Mouse (Mus musculus) hindbrain, embryonic 13.5 days (tissue): Measurements from ENCODE around the gene Fam107b. TPM values are rescaled to one million over a fixed set of nuclear protein-coding genes. Genes with fewer than 3 reads are reported as not detected.

Source experiments
- ATAC-seq: fragments of 200-750 bp; cut with Nextera tagmentation; 2 replicates; pipeline ENCODE4 v1.8.0; 2017; ENCODE audit warnings: moderate TSS enrichment; ENCODE audit not compliant: low FRiP score
- H3K27ac ChIP-seq: fragments of 300-500 bp; sonication (generic); 2 replicates; pipeline ENCODE4 v1.5.1; 2015; ENCODE audit warnings: inconsistent platforms, mild to moderate bottlenecking, moderate library complexity
- H3K27me3 ChIP-seq: fragments of 300-500 bp; sonication (generic); 2 replicates; pipeline ENCODE4 v1.6.1; 2015; ENCODE audit warnings: mild to moderate bottlenecking, inconsistent platforms
- H3K36me3 ChIP-seq: fragments of 300-500 bp; sonication (generic); 2 replicates; pipeline ENCODE4 v1.6.1; 2015; ENCODE audit warnings: mild to moderate bottlenecking, inconsistent platforms
- H3K4me1 ChIP-seq: fragments of 300-500 bp; sonication (generic); replicated peaks from 2 replicates; pipeline ENCODE4 v1.6.1; 2015; ENCODE audit warnings: inconsistent platforms
- H3K4me2 ChIP-seq: fragments of 300-500 bp; sonication (generic); 2 replicates; pipeline ENCODE4 v1.6.1; 2015; ENCODE audit warnings: inconsistent platforms, mild to moderate bottlenecking, moderate library complexity
- H3K4me3 ChIP-seq: fragments of 300-500 bp; sonication (generic); 2 replicates; pipeline ENCODE4 v1.5.1; 2015; ENCODE audit warnings: mild to moderate bottlenecking, inconsistent platforms
- H3K9ac ChIP-seq: fragments of 300-500 bp; sonication (generic); 2 replicates; pipeline ENCODE4 v1.6.1; 2015; ENCODE audit warnings: mild to moderate bottlenecking, inconsistent platforms
- H3K9me3 ChIP-seq: fragments of 300-500 bp; sonication (generic); 2 replicates; pipeline ENCODE4 v1.6.1; 2016; ENCODE audit warnings: inconsistent platforms
- WGBS: fragments of 180-500 bp; shearing (Covaris S2); methylation state at CpG from one replicate; pipeline ENCODE4 v1.1.7; 2015; 5-methylcytosine and 5-hydroxymethylcytosine counted together
- polyA plus RNA-seq: library from polyadenylated mRNA; unstranded; fragments of >200 nt; fragmentation: Nextera tagmentation; extraction: Ambion mirVana; gene quantifications from 2 replicates; pipeline ENCODE4 v1.2.1, GENCODE M21; 2015

Fam107b gene
- polyA plus RNA-seq, 1 experiment from 2014 or later = 37.5 TPM

DNA sequence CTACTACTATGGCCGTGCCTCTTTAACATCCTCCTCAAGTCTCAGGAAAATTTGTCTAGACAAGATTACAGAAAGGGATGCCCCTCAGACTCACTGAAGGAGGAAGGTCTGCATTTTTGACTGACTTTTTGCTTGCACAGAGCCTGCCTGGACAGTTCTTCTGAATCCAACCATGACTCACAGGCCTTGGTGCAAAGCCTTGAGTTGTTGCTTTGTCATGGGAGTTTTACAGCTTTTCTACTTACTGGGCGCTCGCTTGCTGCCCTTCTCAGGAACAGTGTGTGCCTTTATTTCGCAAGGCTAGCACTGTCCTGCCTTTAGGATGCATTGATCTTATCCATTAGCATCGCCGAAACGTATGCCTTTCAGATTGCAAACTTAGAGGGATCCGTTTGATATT lies 215.3 kb downstream of the Fam107b start:
- Histone ChIP-seq H3K4me1 (no peaks in the 10 kb centered on the region), H3K9me3 (no peaks in the 10 kb centered on the region), H3K27ac (no peak overlapping the region), H3K36me3 (peaks cover 17% of the 10 kb centered on the region), H3K9ac (no peak overlapping the region), H3K4me3 (no peak overlapping the region), H3K4me2 (no peak overlapping the region), H3K27me3 (no peaks in the 10 kb centered on the region)
- ATAC-seq = no peak
- 91% methylated on average over 8 of the region's 8 CpGs for WGBS

- Histone ChIP-seq H3K36me3 (no peaks in the 10 kb centered on the region), H3K9ac (no peak overlapping the region), H3K4me1 (no peaks in the 10 kb centered on the region), H3K27ac (no peak overlapping the region), H3K27me3 (no peaks in the 10 kb centered on the region), H3K9me3 (no peaks in the 10 kb centered on the region), H3K4me2 (no peak overlapping the region), H3K4me3 (no peak overlapping the region)
- no peak for ATAC-seq
Measured at GRCm38 (mm10) chr2:3787752-3788423, 217.6 kb downstream of the Fam107b start.

- no peak overlapping the region for H3K4me2 ChIP-seq
- 89% methylated on average over 3 of the region's 3 CpGs for WGBS
- no peaks in the 10 kb centered on the region for H3K4me1 ChIP-seq
- H3K27me3 ChIP-seq = no peaks in the 10 kb centered on the region
- no peak for ATAC-seq
- no peaks in the 10 kb centered on the region for H3K9me3 ChIP-seq
- H3K27ac ChIP-seq = no peak overlapping the region
- H3K36me3 ChIP-seq = no peaks in the 10 kb centered on the region
- H3K4me3 ChIP-seq = no peak overlapping the region
- H3K9ac ChIP-seq = no peak overlapping the region
Measured at GRCm38 (mm10) chr2:3788424-3788786, 218.1 kb downstream of the Fam107b start.

- no peak overlapping the region for H3K4me2 ChIP-seq
- H3K36me3 ChIP-seq = no peaks in the 10 kb centered on the region
- peaks cover 4% of the 10 kb centered on the region for H3K4me1 ChIP-seq
- H3K4me3 ChIP-seq = no peak overlapping the region
- WGBS = 75% methylated on average over 5 of the region's 5 CpGs
- peaks cover 2% of the 10 kb centered on the region; the same call in 1 of the 2 replicates for H3K27me3 ChIP-seq
- H3K9ac ChIP-seq = no peak overlapping the region
- no peak for ATAC-seq
- H3K27ac ChIP-seq = no peak overlapping the region
- no peaks in the 10 kb centered on the region for H3K9me3 ChIP-seq
Measured at GRCm38 (mm10) chr2:3796543-3796942, 226.3 kb downstream of the Fam107b start.

GRCm38 (mm10) chr2:3799767-3800554 lies 229.7 kb downstream of the Fam107b start:
- Histone ChIP-seq H3K4me3 (peak overlapping the region; percentile 27), H3K4me1 (peaks cover 4% of the 10 kb centered on the region), H3K36me3 (no peaks in the 10 kb centered on the region), H3K9me3 (no peaks in the 10 kb centered on the region), H3K27me3 (peaks cover 2% of the 10 kb centered on the region; the same call in 1 of the 2 replicates), H3K4me2 (peak overlapping the region; percentile 56), H3K27ac (no peak overlapping the region), H3K9ac (peak overlapping the region; percentile 35; the same call in 1 of the 2 replicates)
- 16% methylated on average over 18 of the region's 18 CpGs for WGBS
- peak; percentile 74 for ATAC-seq

DNA sequence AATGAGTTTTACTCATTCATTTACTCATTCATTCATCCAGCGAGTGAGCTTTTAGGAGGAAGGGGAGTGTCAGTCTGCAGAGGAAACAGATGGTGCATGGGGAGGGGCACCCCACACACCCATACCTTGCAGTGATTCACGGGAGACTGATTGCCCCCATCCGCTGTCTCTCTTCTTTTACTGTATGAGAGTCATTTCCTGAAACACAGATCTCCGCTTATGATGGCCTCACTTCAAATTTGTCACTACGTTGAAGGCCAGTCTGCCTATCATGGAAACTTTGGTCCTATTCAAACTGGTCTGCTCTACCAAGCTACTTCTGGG lies 230.2 kb downstream of the Fam107b start:
- no peak overlapping the region for H3K4me3 ChIP-seq
- no peak overlapping the region for H3K4me2 ChIP-seq
- no peak for ATAC-seq
- H3K36me3 ChIP-seq = no peaks in the 10 kb centered on the region
- H3K9me3 ChIP-seq = no peaks in the 10 kb centered on the region
- peaks cover 4% of the 10 kb centered on the region for H3K4me1 ChIP-seq
- H3K27ac ChIP-seq = no peak overlapping the region
- H3K9ac ChIP-seq = no peak overlapping the region
- WGBS = 53% methylated on average over 5 of the region's 5 CpGs
- peaks cover 2% of the 10 kb centered on the region; the same call in 1 of the 2 replicates for H3K27me3 ChIP-seq

- no peak overlapping the region for H3K27ac ChIP-seq
- ATAC-seq = no peak
- 62% methylated on average over 6 of the region's 6 CpGs for WGBS
Measured at GRCm38 (mm10) chr2:3805742-3806141, 235.5 kb downstream of the Fam107b start.

DNA sequence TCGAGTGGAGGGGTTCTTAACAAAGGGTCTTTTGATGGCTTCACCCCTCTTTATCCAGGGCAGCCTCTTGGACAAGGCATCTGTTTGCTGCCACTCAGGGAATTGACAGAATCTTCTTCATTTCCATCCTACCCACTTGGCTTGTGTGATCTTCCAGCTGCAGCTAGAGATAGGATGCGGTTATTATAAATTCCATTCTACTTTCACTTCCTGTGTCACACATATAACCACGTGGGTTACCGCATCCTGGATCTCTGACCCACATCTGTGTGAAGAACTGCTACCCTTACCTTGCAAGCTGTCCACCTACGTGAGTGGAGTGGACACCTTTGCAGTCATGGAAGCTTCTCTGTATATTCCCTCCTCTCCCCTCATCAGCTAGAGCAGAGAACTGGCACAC lies 240.0 kb downstream of the Fam107b start:
- WGBS = 70% methylated on average over 5 of the region's 5 CpGs
- Histone ChIP-seq H3K36me3 (no peaks in the 10 kb centered on the region), H3K4me1 (peaks cover 2% of the 10 kb centered on the region; the same call in 1 of the 2 replicates), H3K9me3 (no peaks in the 10 kb centered on the region), H3K27me3 (no peaks in the 10 kb centered on the region), H3K9ac (no peak overlapping the region), H3K27ac (no peak overlapping the region), H3K4me3 (no peak overlapping the region), H3K4me2 (no peak overlapping the region)
- no peak for ATAC-seq

More at GRCm38 (mm10) chr2:3805742-3806141, 235.5 kb downstream of the Fam107b start:
- no peaks in the 10 kb centered on the region for H3K9me3 ChIP-seq
- H3K27me3 ChIP-seq = no peaks in the 10 kb centered on the region
- H3K36me3 ChIP-seq = no peaks in the 10 kb centered on the region
- H3K4me1 ChIP-seq = peaks cover 2% of the 10 kb centered on the region; the same call in 1 of the 2 replicates
- H3K4me3 ChIP-seq = no peak overlapping the region
- H3K4me2 ChIP-seq = no peak overlapping the region
- no peak overlapping the region for H3K9ac ChIP-seq

- Histone ChIP-seq H3K4me2 (no peak overlapping the region), H3K9ac (no peak overlapping the region), H3K4me1 (0 out of 2 replicates have a peak, but pooled peaks cover 6% of the 10 kb centered on the region), H3K36me3 (no peaks in the 10 kb centered on the region), H3K27me3 (no peaks in the 10 kb centered on the region), H3K9me3 (no peaks in the 10 kb centered on the region), H3K27ac (peak overlapping the region; percentile 62), H3K4me3 (no peak overlapping the region)
- 66% methylated on average over 6 of the region's 6 CpGs for WGBS
- peak; percentile 59; the same call in 1 of the 2 replicates for ATAC-seq
Measured at GRCm38 (mm10) chr2:3816142-3816609, 245.9 kb downstream of the Fam107b start.

GRCm38 (mm10) chr2:3817626-3818025 lies 247.3 kb downstream of the Fam107b start:
- WGBS = 86% methylated on average over 3 of the region's 3 CpGs
- ATAC-seq = no peak

GRCm38 (mm10) chr2:3822483-3823455 lies 252.5 kb downstream of the Fam107b start:
- peaks cover 15% of the 10 kb centered on the region for H3K4me1 ChIP-seq
- 52% methylated on average over 8 of the region's 8 CpGs for WGBS
- no peak overlapping the region for H3K27ac ChIP-seq
- no peaks in the 10 kb centered on the region for H3K27me3 ChIP-seq
- H3K36me3 ChIP-seq = no peaks in the 10 kb centered on the region
- H3K4me2 ChIP-seq = no peak overlapping the region
- no peak overlapping the region for H3K9ac ChIP-seq
- no peaks in the 10 kb centered on the region for H3K9me3 ChIP-seq
- ATAC-seq = 0 out of 2 replicates have a peak, but pooled peaks have one; percentile 17
- H3K4me3 ChIP-seq = no peak overlapping the region

More at GRCm38 (mm10) chr2:3817626-3818025, 247.3 kb downstream of the Fam107b start:
- Histone ChIP-seq H3K36me3 (no peaks in the 10 kb centered on the region), H3K27me3 (no peaks in the 10 kb centered on the region), H3K4me2 (no peak overlapping the region), H3K9me3 (no peaks in the 10 kb centered on the region), H3K27ac (no peak overlapping the region), H3K4me3 (no peak overlapping the region), H3K9ac (no peak overlapping the region), H3K4me1 (peaks cover 10% of the 10 kb centered on the region)
